Mouse (Mus musculus): ENCODE measurements around the gene Krtap10-10. TPM values are rescaled to one million over a fixed set of nuclear protein-coding genes. Genes with fewer than 3 reads are reported as not detected.

Krtap10-10 gene
- polyA plus RNA-seq, 1 experiment from 2014 or later: not detected

GRCm38 (mm10) chr10:77852559-77852958 lies 16.8 kb downstream of the Krtap10-10 start, which contains the start of gene Gm10318:
Gene Gm10318, plus strand, starts transcription at chr10:77852859.
- no peaks in the 10 kb centered on the region for H3K9me3 ChIP-seq (ENCODE audit: control insufficient read depth, low read length)
- WGBS: 69% methylated on average over 9 of the region's 9 CpGs
- no peak within 1 kb of the TSS for H3K9ac ChIP-seq (ENCODE audit: low read depth, low read length)
- H3K4me3 ChIP-seq (ENCODE audit: low read length): no peak within 1 kb of the TSS
- no peak within 1 kb of the TSS for H3K4me2 ChIP-seq (replicated peaks; ENCODE audit: low read depth, low read length)
- no peaks in the 10 kb centered on the region for H3K36me3 ChIP-seq (ENCODE audit: control insufficient read depth, insufficient read depth, low read length)
- no peak within 1 kb of the TSS for H3K27ac ChIP-seq (ENCODE audit: low read depth, low read length)
- no peak for ATAC-seq (ENCODE audit: low FRiP score, low TSS enrichment)
- H3K27me3 ChIP-seq (ENCODE audit: control insufficient read depth, insufficient read depth, low read length): no peaks in the 10 kb centered on the region
- H3K4me1 ChIP-seq (ENCODE audit: control insufficient read depth, insufficient read depth, low read length): no peaks in the 10 kb centered on the region

GRCm38 (mm10) chr10:77861675-77862074 lies 25.9 kb downstream of the Krtap10-10 start, which contains the start of gene Gm3285:
Gene Gm3285, plus strand, starts transcription at chr10:77861975.
- ATAC-seq (ENCODE audit: low FRiP score, low TSS enrichment): no peak
- no peaks in the 10 kb centered on the region for H3K27me3 ChIP-seq (ENCODE audit: control insufficient read depth, insufficient read depth, low read length)
- WGBS: 59% methylated on average over 7 of the region's 7 CpGs

GRCm38 (mm10) chr10:77864067-77864761 lies 28.5 kb downstream of the Krtap10-10 start:
- no peak overlapping the region for H3K27ac ChIP-seq (ENCODE audit: low read depth, low read length)
- H3K9me3 ChIP-seq (ENCODE audit: control insufficient read depth, low read length): no peaks in the 10 kb centered on the region
- no peaks in the 10 kb centered on the region for H3K36me3 ChIP-seq (ENCODE audit: control insufficient read depth, insufficient read depth, low read length)
- no peaks in the 10 kb centered on the region for H3K4me1 ChIP-seq (ENCODE audit: control insufficient read depth, insufficient read depth, low read length)
- 27% methylated on average over 14 of the region's 14 CpGs for WGBS
- ATAC-seq (ENCODE audit: low FRiP score, low TSS enrichment): peak; percentile 92
- H3K9ac ChIP-seq (ENCODE audit: low read depth, low read length): no peak overlapping the region
- peak overlapping the region; percentile 44 for H3K4me2 ChIP-seq (replicated peaks; ENCODE audit: low read depth, low read length)
- H3K4me3 ChIP-seq (ENCODE audit: low read length): peak overlapping the region; percentile 17
- H3K27me3 ChIP-seq (ENCODE audit: control insufficient read depth, insufficient read depth, low read length): no peaks in the 10 kb centered on the region

More at GRCm38 (mm10) chr10:77861675-77862074, 25.9 kb downstream of the Krtap10-10 start, which contains the start of gene Gm3285:
- Histone ChIP-seq H3K9ac (ENCODE audit: low read depth, low read length) (no peak within 1 kb of the TSS), H3K36me3 (ENCODE audit: control insufficient read depth, insufficient read depth, low read length) (no peaks in the 10 kb centered on the region), H3K27ac (ENCODE audit: low read depth, low read length) (no peak within 1 kb of the TSS), H3K4me2 (replicated peaks; ENCODE audit: low read depth, low read length) (no peak within 1 kb of the TSS), H3K9me3 (ENCODE audit: control insufficient read depth, low read length) (no peaks in the 10 kb centered on the region), H3K4me3 (ENCODE audit: low read length) (no peak within 1 kb of the TSS), H3K4me1 (ENCODE audit: control insufficient read depth, insufficient read depth, low read length) (no peaks in the 10 kb centered on the region)

- 40% methylated on average over 11 of the region's 11 CpGs for WGBS
- Histone ChIP-seq H3K36me3 (ENCODE audit: control insufficient read depth, insufficient read depth, low read length) (no peaks in the 10 kb centered on the region), H3K4me2 (replicated peaks; ENCODE audit: low read depth, low read length) (peak overlapping the region; percentile 44), H3K27me3 (ENCODE audit: control insufficient read depth, insufficient read depth, low read length) (no peaks in the 10 kb centered on the region), H3K4me1 (ENCODE audit: control insufficient read depth, insufficient read depth, low read length) (no peaks in the 10 kb centered on the region), H3K9me3 (ENCODE audit: control insufficient read depth, low read length) (no peaks in the 10 kb centered on the region), H3K27ac (ENCODE audit: low read depth, low read length) (no peak overlapping the region), H3K4me3 (ENCODE audit: low read length) (peak overlapping the region; percentile 17), H3K9ac (ENCODE audit: low read depth, low read length) (no peak overlapping the region)
- peak; percentile 48; the same call in 1 of the 2 replicates for ATAC-seq (ENCODE audit: low FRiP score, low TSS enrichment)
Observed at GRCm38 (mm10) chr10:77864762-77865143, 29.0 kb downstream of the Krtap10-10 start.

- no peak for ATAC-seq (ENCODE audit: low FRiP score, low TSS enrichment)
- H3K4me2 ChIP-seq (replicated peaks; ENCODE audit: low read depth, low read length): no peak overlapping the region
- no peak overlapping the region for H3K27ac ChIP-seq (ENCODE audit: low read depth, low read length)
- H3K4me3 ChIP-seq (ENCODE audit: low read length): no peak overlapping the region
- no peaks in the 10 kb centered on the region for H3K4me1 ChIP-seq (ENCODE audit: control insufficient read depth, insufficient read depth, low read length)
- no peaks in the 10 kb centered on the region for H3K27me3 ChIP-seq (ENCODE audit: control insufficient read depth, insufficient read depth, low read length)
- H3K9ac ChIP-seq (ENCODE audit: low read depth, low read length): no peak overlapping the region
- 5% methylated on average over 1 of the region's 1 CpGs for WGBS
- H3K36me3 ChIP-seq (ENCODE audit: control insufficient read depth, insufficient read depth, low read length): no peaks in the 10 kb centered on the region
- H3K9me3 ChIP-seq (ENCODE audit: control insufficient read depth, low read length): no peaks in the 10 kb centered on the region
Observed at GRCm38 (mm10) chr10:77867546-77867945, 31.8 kb downstream of the Krtap10-10 start.

- Histone ChIP-seq H3K4me1 (ENCODE audit: control insufficient read depth, insufficient read depth, low read length) (no peaks in the 10 kb centered on the region), H3K4me3 (ENCODE audit: low read length) (no peak overlapping the region), H3K9me3 (ENCODE audit: control insufficient read depth, low read length) (no peaks in the 10 kb centered on the region), H3K36me3 (ENCODE audit: control insufficient read depth, insufficient read depth, low read length) (no peaks in the 10 kb centered on the region), H3K9ac (ENCODE audit: low read depth, low read length) (no peak overlapping the region), H3K27ac (ENCODE audit: low read depth, low read length) (no peak overlapping the region), H3K27me3 (ENCODE audit: control insufficient read depth, insufficient read depth, low read length) (no peaks in the 10 kb centered on the region), H3K4me2 (replicated peaks; ENCODE audit: low read depth, low read length) (no peak overlapping the region)
- ATAC-seq (ENCODE audit: low FRiP score, low TSS enrichment): no peak
- WGBS: 96% methylated on average over 7 of the region's 7 CpGs
Observed at GRCm38 (mm10) chr10:77869651-77870050, 33.9 kb downstream of the Krtap10-10 start.

GRCm38 (mm10) chr10:77878985-77879384 lies 43.2 kb downstream of the Krtap10-10 start:
- WGBS: 64% methylated on average over 6 of the region's 6 CpGs
- H3K27ac ChIP-seq (ENCODE audit: low read depth, low read length): no peak overlapping the region
- H3K4me2 ChIP-seq (replicated peaks; ENCODE audit: low read depth, low read length): no peak overlapping the region
- H3K27me3 ChIP-seq (ENCODE audit: control insufficient read depth, insufficient read depth, low read length): no peaks in the 10 kb centered on the region
- H3K4me1 ChIP-seq (ENCODE audit: control insufficient read depth, insufficient read depth, low read length): no peaks in the 10 kb centered on the region
- H3K36me3 ChIP-seq (ENCODE audit: control insufficient read depth, insufficient read depth, low read length): no peaks in the 10 kb centered on the region
- no peak for ATAC-seq (ENCODE audit: low FRiP score, low TSS enrichment)
- H3K4me3 ChIP-seq (ENCODE audit: low read length): no peak overlapping the region
- H3K9me3 ChIP-seq (ENCODE audit: control insufficient read depth, low read length): no peaks in the 10 kb centered on the region
- no peak overlapping the region for H3K9ac ChIP-seq (ENCODE audit: low read depth, low read length)

GRCm38 (mm10) chr10:77880305-77880704 lies 44.6 kb downstream of the Krtap10-10 start:
- WGBS: 69% methylated on average over 3 of the region's 3 CpGs
- H3K36me3 ChIP-seq (ENCODE audit: control insufficient read depth, insufficient read depth, low read length): no peaks in the 10 kb centered on the region
- H3K27me3 ChIP-seq (ENCODE audit: control insufficient read depth, insufficient read depth, low read length): no peaks in the 10 kb centered on the region
- no peak overlapping the region for H3K9ac ChIP-seq (ENCODE audit: low read depth, low read length)
- no peak overlapping the region for H3K4me3 ChIP-seq (ENCODE audit: low read length)
- no peaks in the 10 kb centered on the region for H3K9me3 ChIP-seq (ENCODE audit: control insufficient read depth, low read length)
- H3K4me1 ChIP-seq (ENCODE audit: control insufficient read depth, insufficient read depth, low read length): no peaks in the 10 kb centered on the region
- H3K4me2 ChIP-seq (replicated peaks; ENCODE audit: low read depth, low read length): no peak overlapping the region
- no peak for ATAC-seq (ENCODE audit: low FRiP score, low TSS enrichment)
- no peak overlapping the region for H3K27ac ChIP-seq (ENCODE audit: low read depth, low read length)

- H3K9ac ChIP-seq (ENCODE audit: low read depth, low read length): no peak overlapping the region
- WGBS: 75% methylated on average over 5 of the region's 5 CpGs
- H3K4me3 ChIP-seq (ENCODE audit: low read length): no peak overlapping the region
- H3K27me3 ChIP-seq (ENCODE audit: control insufficient read depth, insufficient read depth, low read length): no peaks in the 10 kb centered on the region
- no peaks in the 10 kb centered on the region for H3K9me3 ChIP-seq (ENCODE audit: control insufficient read depth, low read length)
- H3K27ac ChIP-seq (ENCODE audit: low read depth, low read length): no peak overlapping the region
- no peak overlapping the region for H3K4me2 ChIP-seq (replicated peaks; ENCODE audit: low read depth, low read length)
- no peaks in the 10 kb centered on the region for H3K36me3 ChIP-seq (ENCODE audit: control insufficient read depth, insufficient read depth, low read length)
- no peaks in the 10 kb centered on the region for H3K4me1 ChIP-seq (ENCODE audit: control insufficient read depth, insufficient read depth, low read length)
- no peak for ATAC-seq (ENCODE audit: low FRiP score, low TSS enrichment)
Observed at GRCm38 (mm10) chr10:77882553-77882952, 46.8 kb downstream of the Krtap10-10 start.
